Mouse (Mus musculus) ES-Bruce4 (cell line): ENCODE data around the gene Fibcd1. TPM values are rescaled to one million over a fixed set of nuclear protein-coding genes. Genes with fewer than 3 reads are reported as not detected.

Experiments used
- H3K27ac ChIP-seq: 2 replicates; pipeline ENCODE4 v1.5.1; 2012; ENCODE audit warnings: low read length, inconsistent platforms; ENCODE audit not compliant: insufficient read depth
- H3K27me3 ChIP-seq: 2 replicates; pipeline ENCODE4 v1.6.1; 2012; ENCODE audit warnings: mild to moderate bottlenecking, low read length, inconsistent platforms; ENCODE audit not compliant: control insufficient read depth, poor library complexity, insufficient read depth, severe bottlenecking
- H3K36me3 ChIP-seq: 2 replicates; pipeline ENCODE4 v1.6.1; 2012; ENCODE audit warnings: inconsistent platforms, mild to moderate bottlenecking, low read length, moderate library complexity; ENCODE audit not compliant: control insufficient read depth, poor library complexity, insufficient read depth, severe bottlenecking
- H3K4me1 ChIP-seq: one replicate; pipeline ENCODE4 v1.8.1; 2011; ENCODE audit warnings: low read length; ENCODE audit not compliant: control insufficient read depth, insufficient read depth
- H3K4me3 ChIP-seq: 2 replicates; pipeline ENCODE4 v1.5.1; 2011; ENCODE audit warnings: low read depth, mild to moderate bottlenecking, low read length
- H3K9ac ChIP-seq: 2 replicates; pipeline ENCODE4 v1.6.1; 2012; ENCODE audit warnings: low read depth, mild to moderate bottlenecking, inconsistent platforms; ENCODE audit not compliant: poor library complexity, severe bottlenecking
- H3K9me3 ChIP-seq: replicated peaks from 2 replicates; pipeline ENCODE4 v1.6.1; 2012; ENCODE audit warnings: mild to moderate bottlenecking, low read length, inconsistent platforms; ENCODE audit not compliant: control insufficient read depth, poor library complexity, insufficient read depth, severe bottlenecking
- CTCF ChIP-seq: IDR thresholded peaks from one replicate; pipeline ENCODE4 v1.8.1; 2011; ENCODE audit warnings: low read depth, low read length
- EP300 ChIP-seq: IDR thresholded peaks from 2 replicates; pipeline ENCODE4 v1.6.1; 2011; ENCODE audit warnings: low read depth, low read length; ENCODE audit not compliant: insufficient read depth
- POLR2A ChIP-seq: IDR thresholded peaks from one replicate; pipeline ENCODE4 v1.8.1; 2011; ENCODE audit warnings: low read length; ENCODE audit not compliant: insufficient read depth
- polyA plus RNA-seq: library from polyadenylated mRNA; stranded (reverse); fragments of >200 nt; gene quantifications from 2 replicates; pipeline ENCODE4 v1.2.4, GENCODE M21; 2011; ENCODE audit warnings: low read depth; ENCODE audit not compliant: missing spikeins, insufficient read depth, insufficient read length

Fibcd1 gene
- polyA plus RNA-seq, 1 experiment = not detected

DNA sequence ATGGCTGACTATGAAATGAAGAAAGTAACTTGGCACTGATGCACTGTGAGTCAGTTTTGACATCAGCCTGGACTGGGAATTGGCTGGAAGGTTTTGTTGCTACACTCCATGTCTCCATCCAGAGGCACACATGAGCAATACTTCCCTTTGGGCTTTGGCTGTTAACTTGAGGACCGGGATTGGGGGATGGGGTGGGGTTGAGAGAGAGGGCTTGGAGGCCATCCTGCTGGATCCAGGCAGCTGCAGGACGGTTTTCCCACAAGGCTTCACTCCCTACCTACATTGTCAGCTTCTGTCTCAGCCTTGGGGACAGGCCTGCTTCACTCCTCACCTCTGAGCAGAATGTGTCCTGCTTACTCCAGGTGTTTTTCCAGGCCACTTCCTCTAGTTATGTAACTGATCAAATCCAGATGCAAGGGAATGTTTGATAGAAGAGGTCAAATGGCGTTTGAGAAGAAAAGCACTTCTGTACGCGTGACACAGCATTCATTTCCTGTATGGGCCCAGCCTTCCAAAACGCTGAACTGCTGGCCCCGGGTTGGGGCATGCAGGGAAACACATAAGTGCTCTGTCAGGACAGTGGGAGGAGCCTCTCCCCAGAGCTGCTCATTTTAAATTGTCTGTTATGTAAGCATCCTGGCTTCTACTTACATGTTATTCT lies 74.9 kb downstream of the Fibcd1 start:
- Histone ChIP-seq H3K4me3 (no peak overlapping the region), H3K36me3 (no peaks in the 10 kb centered on the region), H3K9ac (no peak overlapping the region), H3K9me3 (no peaks in the 10 kb centered on the region), H3K4me1 (peaks cover 7% of the 10 kb centered on the region), H3K27ac (no peak overlapping the region), H3K27me3 (no peaks in the 10 kb centered on the region)
- TF ChIP-seq EP300 (no peak), POLR2A (no peak), CTCF (no peak)

GRCm38 (mm10) chr2:31769631-31770111 lies 76.1 kb downstream of the Fibcd1 start:
- no peak overlapping the region for H3K4me3 ChIP-seq
- H3K36me3 ChIP-seq = no peaks in the 10 kb centered on the region

DNA sequence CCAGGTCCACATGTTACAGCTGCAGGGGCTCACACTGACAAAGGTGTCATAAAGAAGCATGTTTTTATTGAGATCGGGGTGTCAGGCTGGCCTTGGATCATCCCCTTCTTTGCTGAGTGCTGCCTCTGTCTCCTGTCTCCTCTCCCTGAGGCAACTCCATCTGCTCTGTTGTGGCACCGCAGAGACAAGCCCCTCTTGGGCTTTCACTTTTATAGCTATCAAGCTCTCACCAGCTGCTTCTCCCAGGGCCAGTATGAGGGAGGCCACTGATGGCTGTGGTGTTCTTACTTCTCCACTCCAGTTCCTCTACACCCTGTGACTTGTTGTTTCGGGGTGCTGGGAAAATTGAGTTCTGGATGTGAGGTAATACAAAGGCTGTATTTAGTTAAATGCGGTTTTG lies 76.7 kb downstream of the Fibcd1 start:
- H3K27me3 ChIP-seq = no peaks in the 10 kb centered on the region
- H3K36me3 ChIP-seq = no peaks in the 10 kb centered on the region
- peaks cover 7% of the 10 kb centered on the region for H3K4me1 ChIP-seq
- H3K9me3 ChIP-seq = no peaks in the 10 kb centered on the region
- TF ChIP-seq CTCF (no peak), POLR2A (no peak), EP300 (no peak)
- H3K4me3 ChIP-seq = no peak overlapping the region
- H3K9ac ChIP-seq = no peak overlapping the region
- H3K27ac ChIP-seq = no peak overlapping the region

More at GRCm38 (mm10) chr2:31769631-31770111, 76.1 kb downstream of the Fibcd1 start:
- Histone ChIP-seq H3K9me3 (no peaks in the 10 kb centered on the region), H3K27me3 (no peaks in the 10 kb centered on the region), H3K4me1 (peaks cover 7% of the 10 kb centered on the region), H3K27ac (no peak overlapping the region), H3K9ac (no peak overlapping the region)
- no peak for TF ChIP-seq EP300
- no peak for TF ChIP-seq POLR2A
- no peak for TF ChIP-seq CTCF

- peaks cover 7% of the 10 kb centered on the region for H3K4me1 ChIP-seq
- TF ChIP-seq CTCF (no peak), EP300 (no peak), POLR2A (no peak)
Observed at GRCm38 (mm10) chr2:31767815-31768214, 78.0 kb downstream of the Fibcd1 start.

GRCm38 (mm10) chr2:31767104-31767503 lies 78.7 kb downstream of the Fibcd1 start:
- Histone ChIP-seq H3K36me3 (no peaks in the 10 kb centered on the region), H3K27ac (no peak overlapping the region), H3K9me3 (no peaks in the 10 kb centered on the region), H3K4me3 (no peak overlapping the region), H3K27me3 (no peaks in the 10 kb centered on the region), H3K9ac (no peak overlapping the region), H3K4me1 (peaks cover 7% of the 10 kb centered on the region)
- TF ChIP-seq EP300 = no peak
- no peak for TF ChIP-seq CTCF
- TF ChIP-seq POLR2A = no peak

More at GRCm38 (mm10) chr2:31767815-31768214, 78.0 kb downstream of the Fibcd1 start:
- Histone ChIP-seq H3K9me3 (no peaks in the 10 kb centered on the region), H3K27ac (no peak overlapping the region), H3K27me3 (no peaks in the 10 kb centered on the region), H3K9ac (no peak overlapping the region), H3K36me3 (no peaks in the 10 kb centered on the region), H3K4me3 (no peak overlapping the region)

Other genes with a start within 250 kb of the Fibcd1 start
- gene Prdm12, start 206.0 kb downstream of the Fibcd1 start, polyA plus RNA-seq = not detected in 2 replicates
- 61.8 and 71.3 TPM in 2 replicates for gene Exosc2, start 175.3 kb downstream of the Fibcd1 start, polyA plus RNA-seq
- gene Abl1, start 157.6 kb downstream of the Fibcd1 start, polyA plus RNA-seq = 42.9 and 44.8 TPM in 2 replicates
- not detected in 2 replicates for gene Qrfp, start 35.4 kb downstream of the Fibcd1 start, polyA plus RNA-seq
- not detected in 2 replicates for gene Lamc3, start 41.3 kb upstream of the Fibcd1 start, polyA plus RNA-seq
- 29.1 and 40.5 TPM in 2 replicates for gene Aif1l, start 104.1 kb upstream of the Fibcd1 start, polyA plus RNA-seq
- gene Nup214, start 128.4 kb upstream of the Fibcd1 start, polyA plus RNA-seq = 89.7 and 91.9 TPM in 2 replicates
- 1.6 and 3.0 TPM in 2 replicates for gene Fam78a, start 238.9 kb upstream of the Fibcd1 start, polyA plus RNA-seq
- 1.2 TPM in 1 of 2 replicates, not detected in the other for gene Plpp7, start 249.5 kb upstream of the Fibcd1 start, polyA plus RNA-seq